Mouse (Mus musculus) forebrain, embryonic 14.5 days (tissue): ENCODE data around the gene Olfr248. TPM values are rescaled to one million over a fixed set of nuclear protein-coding genes. Genes with fewer than 3 reads are reported as not detected.

Source experiments
- ATAC-seq: fragments of 200-750 bp; cut with Nextera tagmentation; 2 replicates; pipeline ENCODE4 v1.8.0; 2017; ENCODE audit warnings: mild to moderate bottlenecking, moderate library complexity
- DNase-seq: peaks from one replicate; pipeline ENCODE4 v3.0.0-alpha.2; 2015; ENCODE audit warnings: low spot score
- H3K27ac ChIP-seq: fragments of 300-500 bp; sonication (generic); 2 replicates; pipeline ENCODE4 v1.5.1; 2014; ENCODE audit warnings: low read depth, mild to moderate bottlenecking, control low read depth, low read length, moderate library complexity
- H3K27me3 ChIP-seq: fragments of 300-500 bp; sonication (generic); replicated peaks from 2 replicates; pipeline ENCODE4 v1.6.1; 2014; ENCODE audit warnings: low read length, control low read depth, mixed read lengths; ENCODE audit not compliant: control insufficient read depth, insufficient read depth
- H3K36me3 ChIP-seq: fragments of 300-500 bp; sonication (generic); 2 replicates; pipeline ENCODE4 v1.6.1; 2014; ENCODE audit warnings: low read length, control low read depth; ENCODE audit not compliant: control insufficient read depth, insufficient read depth
- H3K4me1 ChIP-seq: fragments of 300-500 bp; sonication (generic); 2 replicates; pipeline ENCODE4 v1.6.1; 2014; ENCODE audit warnings: antibody characterized with exemption, low read length, control low read depth; ENCODE audit not compliant: control insufficient read depth, insufficient read depth
- H3K4me2 ChIP-seq: fragments of 300-500 bp; sonication (generic); 2 replicates; pipeline ENCODE4 v1.6.1; 2014; ENCODE audit warnings: mild to moderate bottlenecking, control low read depth, low read length
- H3K4me3 ChIP-seq: fragments of 300-500 bp; sonication (generic); 2 replicates; pipeline ENCODE4 v1.5.1; 2014; ENCODE audit warnings: low read depth, low read length, control low read depth
- H3K9ac ChIP-seq: fragments of 300-500 bp; sonication (generic); 2 replicates; pipeline ENCODE4 v1.6.1; 2014; ENCODE audit warnings: mild to moderate bottlenecking, low read length, control low read depth, moderate library complexity
- H3K9me3 ChIP-seq: fragments of 300-500 bp; sonication (generic); replicated peaks from 2 replicates; pipeline ENCODE4 v1.6.1; 2016; ENCODE audit warnings: low read length, control low read depth, mixed read lengths; ENCODE audit not compliant: control insufficient read depth
- WGBS: fragments of 180-500 bp; shearing (Covaris S2); extraction: QIAGEN DNeasy Blood & Tissue Kit; methylation state at CpG from one replicate; pipeline ENCODE4 v1.1.7; 2014; 5-methylcytosine and 5-hydroxymethylcytosine counted together
- polyA plus RNA-seq: library from polyadenylated mRNA; unstranded; fragments of >200 nt; fragmentation: Nextera tagmentation; extraction: Ambion mirVana; gene quantifications from 2 replicates; pipeline ENCODE4 v1.2.1, GENCODE M21; 2014

Olfr248 gene
- polyA plus RNA-seq, 1 experiment from 2014 or later: not detected

DNA sequence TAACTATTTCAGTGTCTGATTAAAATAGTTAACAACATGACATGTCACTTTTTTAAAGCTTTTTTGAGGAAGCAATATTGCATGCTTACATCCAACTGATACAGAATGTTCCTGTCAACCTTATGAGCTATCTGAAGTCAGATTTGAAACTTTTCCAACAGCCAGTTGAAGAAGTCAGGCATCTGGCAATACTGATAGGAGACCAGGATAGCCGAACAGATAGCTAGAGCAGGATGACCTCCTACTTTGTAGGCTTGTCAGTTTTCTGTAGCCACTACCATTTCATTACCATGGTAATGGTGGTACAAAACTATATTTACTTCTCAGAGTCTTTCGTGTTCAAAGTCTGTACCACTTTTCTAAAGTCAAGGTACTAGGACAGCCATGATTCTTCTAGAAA is 37.6 kb downstream of the Olfr248 start:
- H3K36me3 ChIP-seq: no peaks in the 10 kb centered on the region
- ATAC-seq (no peak), DNase-seq (no peak)
- H3K9ac ChIP-seq: no peak overlapping the region
- H3K4me3 ChIP-seq: no peak overlapping the region
- H3K27me3 ChIP-seq: no peaks in the 10 kb centered on the region
- H3K9me3 ChIP-seq: no peaks in the 10 kb centered on the region
- H3K4me1 ChIP-seq: no peaks in the 10 kb centered on the region
- no peak overlapping the region for H3K27ac ChIP-seq
- 90% methylated on average over 2 of the region's 2 CpGs for WGBS
- no peak overlapping the region for H3K4me2 ChIP-seq

DNA sequence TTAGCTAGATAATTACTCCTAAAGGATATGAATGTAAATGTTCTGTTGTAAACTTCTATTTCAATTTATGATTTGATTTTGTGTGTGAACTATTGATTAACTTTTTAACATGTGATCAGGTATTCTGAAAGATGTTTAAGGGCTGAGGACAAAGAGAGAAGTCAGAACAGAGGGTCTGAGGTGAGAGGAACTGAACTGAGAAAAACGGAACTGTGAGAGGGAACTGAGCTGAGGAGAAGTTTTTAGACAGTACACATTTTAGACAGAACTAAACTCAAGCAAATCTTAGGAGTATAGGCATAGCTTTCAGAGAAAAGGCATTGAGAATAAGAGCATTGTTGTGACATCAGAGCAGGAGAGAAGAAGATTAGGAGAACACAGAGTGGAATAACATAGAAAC is 43.3 kb downstream of the Olfr248 start:
- no peak overlapping the region for H3K4me3 ChIP-seq

More for the DNA sequence above, 43.3 kb downstream of the Olfr248 start:
- H3K4me1 ChIP-seq: no peaks in the 10 kb centered on the region
- no peak overlapping the region for H3K27ac ChIP-seq
- ATAC-seq (no peak), DNase-seq (no peak)
- 56% methylated on average over 1 of the region's 1 CpGs for WGBS
- H3K27me3 ChIP-seq: no peaks in the 10 kb centered on the region
- H3K36me3 ChIP-seq: no peaks in the 10 kb centered on the region
- H3K9me3 ChIP-seq: no peaks in the 10 kb centered on the region
- no peak overlapping the region for H3K4me2 ChIP-seq
- no peak overlapping the region for H3K9ac ChIP-seq

Other genes starting within 250 kb of the Olfr248 start
- gene Olfr420, start 235.4 kb upstream of the Olfr248 start, polyA plus RNA-seq: not detected in 2 replicates
- 0.10 and 0.13 TPM in 2 replicates for gene Spta1, start 218.3 kb upstream of the Olfr248 start, polyA plus RNA-seq
- gene Olfr419, start 139.0 kb upstream of the Olfr248 start, polyA plus RNA-seq: not detected in 2 replicates
- not detected in 2 replicates for gene Mptx1, start 60.5 kb upstream of the Olfr248 start, polyA plus RNA-seq
- gene Olfr417, start 25.9 kb upstream of the Olfr248 start, polyA plus RNA-seq: not detected in 2 replicates
- not detected in 2 replicates for gene Olfr414, start 33.0 kb downstream of the Olfr248 start, polyA plus RNA-seq
- not detected in 2 replicates for gene Olfr220, start 51.0 kb downstream of the Olfr248 start, polyA plus RNA-seq
- gene Fmn2, start 110.8 kb downstream of the Olfr248 start, polyA plus RNA-seq: 5.0 and 6.4 TPM in 2 replicates